Mouse (Mus musculus) brain, embryonic 14.5 days (tissue): Measurements from ENCODE around the gene Snx20. TPM values are rescaled to one million over a fixed set of nuclear protein-coding genes. Genes with fewer than 3 reads are reported as not detected.

Source experiments
- DNase-seq: peaks from one replicate; pipeline ENCODE4 v3.0.0-alpha.2; 2011; ENCODE audit warnings: low read depth
- CTCF ChIP-seq: fragments of 200-500 bp; IDR thresholded peaks from 2 replicates; pipeline ENCODE4 v1.5.1; 2012; ENCODE audit warnings: inconsistent platforms, mild to moderate bottlenecking, moderate library complexity, borderline replicate concordance; ENCODE audit not compliant: insufficient read depth, insufficient read length; ENCODE audit errors: extremely low read depth
- POLR2A ChIP-seq: fragments of 200-500 bp; IDR thresholded peaks from 2 replicates; pipeline ENCODE4 v1.6.1; 2012; ENCODE audit warnings: mild to moderate bottlenecking, inconsistent platforms, borderline replicate concordance; ENCODE audit not compliant: poor library complexity, insufficient read depth, insufficient read length, severe bottlenecking; ENCODE audit errors: extremely low read depth
- polyA plus RNA-seq: library from polyadenylated mRNA; depleted of rRNA; stranded (reverse); fragments of >200 nt; gene quantifications from 2 replicates; pipeline ENCODE4 v1.2.3, GENCODE M21; 2012

Snx20 gene
- polyA plus RNA-seq, 1 experiment, result 0.92 TPM

GRCm38 (mm10) chr8:88631081-88631480 is 4.8 kb downstream of the Snx20 start:
- peak; percentile 15; the same call in 1 of the 2 replicates for TF ChIP-seq CTCF
- no peak for TF ChIP-seq POLR2A
- DNase-seq, result peak; percentile 58

- TF ChIP-seq CTCF, result no peak
- TF ChIP-seq POLR2A, result no peak
- no peak for DNase-seq
Observed at GRCm38 (mm10) chr8:88630225-88630624, 5.7 kb downstream of the Snx20 start.

- peak; percentile 60 for DNase-seq
Observed at GRCm38 (mm10) chr8:88628001-88628774, 7.7 kb downstream of the Snx20 start.

GRCm38 (mm10) chr8:88627265-88627991 is 8.5 kb downstream of the Snx20 start:
- TF ChIP-seq POLR2A, result peak; percentile 87
- TF ChIP-seq CTCF, result no peak
- DNase-seq, result peak; percentile 96

More at GRCm38 (mm10) chr8:88628001-88628774, 7.7 kb downstream of the Snx20 start:
- TF ChIP-seq CTCF (no peak), POLR2A (no peak)

GRCm38 (mm10) chr8:88626940-88627264 is 9.0 kb downstream of the Snx20 start:
- no peak for DNase-seq
- TF ChIP-seq CTCF (no peak), POLR2A (no peak)

GRCm38 (mm10) chr8:88626433-88626832 is 9.5 kb downstream of the Snx20 start:
- TF ChIP-seq POLR2A, result no peak
- TF ChIP-seq CTCF, result no peak
- no peak for DNase-seq

GRCm38 (mm10) chr8:88624276-88624675 is 11.7 kb downstream of the Snx20 start:
- DNase-seq, result no peak

GRCm38 (mm10) chr8:88623351-88623750 is 12.6 kb downstream of the Snx20 start:
- DNase-seq, result peak; percentile 47
- TF ChIP-seq POLR2A, result no peak
- no peak for TF ChIP-seq CTCF

More at GRCm38 (mm10) chr8:88624276-88624675, 11.7 kb downstream of the Snx20 start:
- no peak for TF ChIP-seq POLR2A
- no peak for TF ChIP-seq CTCF

GRCm38 (mm10) chr8:88621408-88621807 is 14.5 kb downstream of the Snx20 start:
- TF ChIP-seq CTCF (peak; percentile 97), POLR2A (no peak)
- DNase-seq, result peak; percentile 82

GRCm38 (mm10) chr8:88620931-88621330 is 15.0 kb downstream of the Snx20 start:
- DNase-seq, result no peak
- TF ChIP-seq CTCF (no peak), POLR2A (no peak)

- TF ChIP-seq CTCF (peak; percentile 24; the same call in 1 of the 2 replicates), POLR2A (no peak)
- no peak for DNase-seq
Observed at GRCm38 (mm10) chr8:88619513-88619912, 16.4 kb downstream of the Snx20 start.
